Mouse (Mus musculus): Measurements from ENCODE around the gene Sorbs2. TPM values are rescaled to one million over a fixed set of nuclear protein-coding genes. Genes with fewer than 3 reads are reported as not detected.
A peak's percentile ranks its signal among the peaks of the same experiment; 100 is the strongest.

Gene Sorbs2
- polyA plus RNA-seq, 1 experiment from 2014 or later = 32.2 TPM

GRCm38 (mm10) chr8:45780585-45780984, 273.0 kb downstream of the Sorbs2 start:
- Histone ChIP-seq H3K36me3 (ENCODE audit: control insufficient read depth, insufficient read depth, low read length) (no peaks in the 10 kb centered on the region), H3K4me1 (ENCODE audit: control insufficient read depth, insufficient read depth, low read length) (no peaks in the 10 kb centered on the region), H3K4me2 (ENCODE audit: low read depth, low read length) (no peak overlapping the region), H3K9me3 (ENCODE audit: control insufficient read depth, low read length) (no peaks in the 10 kb centered on the region), H3K9ac (ENCODE audit: low read depth, low read length) (no peak overlapping the region), H3K4me3 (ENCODE audit: low read depth, low read length) (no peak overlapping the region), H3K27ac (replicated peaks; ENCODE audit: low read depth, low read length) (no peak overlapping the region), H3K27me3 (replicated peaks; ENCODE audit: control insufficient read depth, insufficient read depth, low read length) (no peaks in the 10 kb centered on the region)
- no peak for ATAC-seq (ENCODE audit: low read depth)
- WGBS = 54% methylated on average over 4 of the region's 4 CpGs
- DNase-seq (ENCODE audit: low spot score) = peak; percentile 90

- no peaks in the 10 kb centered on the region for H3K9me3 ChIP-seq (ENCODE audit: control insufficient read depth, low read length)
- no peak for DNase-seq (ENCODE audit: low spot score)
- no peaks in the 10 kb centered on the region for H3K36me3 ChIP-seq (ENCODE audit: control insufficient read depth, insufficient read depth, low read length)
- no peak overlapping the region for H3K4me2 ChIP-seq (ENCODE audit: low read depth, low read length)
- H3K4me3 ChIP-seq (ENCODE audit: low read depth, low read length) = no peak overlapping the region
- no peaks in the 10 kb centered on the region for H3K27me3 ChIP-seq (replicated peaks; ENCODE audit: control insufficient read depth, insufficient read depth, low read length)
- no peak for ATAC-seq (ENCODE audit: low read depth)
- no peak overlapping the region for H3K27ac ChIP-seq (replicated peaks; ENCODE audit: low read depth, low read length)
- no peak overlapping the region for H3K9ac ChIP-seq (ENCODE audit: low read depth, low read length)
- no peaks in the 10 kb centered on the region for H3K4me1 ChIP-seq (ENCODE audit: control insufficient read depth, insufficient read depth, low read length)
- WGBS = 84% methylated on average over 3 of the region's 3 CpGs
These were observed 281.0 kb downstream of the Sorbs2 start for GRCm38 (mm10) chr8:45788610-45789009.

- no peak overlapping the region for H3K27ac ChIP-seq (replicated peaks; ENCODE audit: low read depth, low read length)
- H3K36me3 ChIP-seq (ENCODE audit: control insufficient read depth, insufficient read depth, low read length) = no peaks in the 10 kb centered on the region
- no peak overlapping the region for H3K4me2 ChIP-seq (ENCODE audit: low read depth, low read length)
- 89% methylated on average over 14 of the region's 14 CpGs for WGBS
- H3K27me3 ChIP-seq (replicated peaks; ENCODE audit: control insufficient read depth, insufficient read depth, low read length) = no peaks in the 10 kb centered on the region
- no peak overlapping the region for H3K9ac ChIP-seq (ENCODE audit: low read depth, low read length)
- no peak for ATAC-seq (ENCODE audit: low read depth)
- no peak overlapping the region for H3K4me3 ChIP-seq (ENCODE audit: low read depth, low read length)
- no peaks in the 10 kb centered on the region for H3K9me3 ChIP-seq (ENCODE audit: control insufficient read depth, low read length)
- no peak for DNase-seq (ENCODE audit: low spot score)
- no peaks in the 10 kb centered on the region for H3K4me1 ChIP-seq (ENCODE audit: control insufficient read depth, insufficient read depth, low read length)
These were observed 287.3 kb downstream of the Sorbs2 start for GRCm38 (mm10) chr8:45794847-45795246.

- no peaks in the 10 kb centered on the region for H3K4me1 ChIP-seq (ENCODE audit: control insufficient read depth, insufficient read depth, low read length)
- ATAC-seq (ENCODE audit: low read depth) (0 out of 2 replicates have a peak, but pooled peaks have one; percentile 33), DNase-seq (ENCODE audit: low spot score) (peak; percentile 26)
- H3K27me3 ChIP-seq (replicated peaks; ENCODE audit: control insufficient read depth, insufficient read depth, low read length) = no peaks in the 10 kb centered on the region
- H3K36me3 ChIP-seq (ENCODE audit: control insufficient read depth, insufficient read depth, low read length) = no peaks in the 10 kb centered on the region
- H3K27ac ChIP-seq (replicated peaks; ENCODE audit: low read depth, low read length) = no peak overlapping the region
- 54% methylated on average over 11 of the region's 11 CpGs for WGBS
- no peak overlapping the region for H3K4me2 ChIP-seq (ENCODE audit: low read depth, low read length)
- no peak overlapping the region for H3K4me3 ChIP-seq (ENCODE audit: low read depth, low read length)
- H3K9ac ChIP-seq (ENCODE audit: low read depth, low read length) = no peak overlapping the region
- H3K9me3 ChIP-seq (ENCODE audit: control insufficient read depth, low read length) = no peaks in the 10 kb centered on the region
These were observed 288.7 kb downstream of the Sorbs2 start for GRCm38 (mm10) chr8:45796331-45796740.

GRCm38 (mm10) chr8:45799517-45799916, 291.9 kb downstream of the Sorbs2 start:
- no peak overlapping the region for H3K9ac ChIP-seq (ENCODE audit: low read depth, low read length)
- peaks cover under 1% of the 10 kb centered on the region; the same call in 1 of the 2 replicates for H3K36me3 ChIP-seq (ENCODE audit: control insufficient read depth, insufficient read depth, low read length)
- no peak for DNase-seq (ENCODE audit: low spot score)
- H3K9me3 ChIP-seq (ENCODE audit: control insufficient read depth, low read length) = no peaks in the 10 kb centered on the region
- H3K4me2 ChIP-seq (ENCODE audit: low read depth, low read length) = no peak overlapping the region
- no peaks in the 10 kb centered on the region for H3K4me1 ChIP-seq (ENCODE audit: control insufficient read depth, insufficient read depth, low read length)
- no peak overlapping the region for H3K27ac ChIP-seq (replicated peaks; ENCODE audit: low read depth, low read length)
- H3K4me3 ChIP-seq (ENCODE audit: low read depth, low read length) = no peak overlapping the region
- no peaks in the 10 kb centered on the region for H3K27me3 ChIP-seq (replicated peaks; ENCODE audit: control insufficient read depth, insufficient read depth, low read length)
- 83% methylated on average over 4 of the region's 4 CpGs for WGBS
- ATAC-seq (ENCODE audit: low read depth) = no peak

GRCm38 (mm10) chr8:45808597-45808996, 301.0 kb downstream of the Sorbs2 start:
- WGBS = 93% methylated on average over 6 of the region's 6 CpGs
- Histone ChIP-seq H3K9ac (ENCODE audit: low read depth, low read length) (no peak overlapping the region), H3K9me3 (ENCODE audit: control insufficient read depth, low read length) (no peaks in the 10 kb centered on the region), H3K36me3 (ENCODE audit: control insufficient read depth, insufficient read depth, low read length) (peaks cover 10% of the 10 kb centered on the region; the same call in 1 of the 2 replicates), H3K27ac (replicated peaks; ENCODE audit: low read depth, low read length) (no peak overlapping the region), H3K4me3 (ENCODE audit: low read depth, low read length) (no peak overlapping the region), H3K27me3 (replicated peaks; ENCODE audit: control insufficient read depth, insufficient read depth, low read length) (no peaks in the 10 kb centered on the region), H3K4me1 (ENCODE audit: control insufficient read depth, insufficient read depth, low read length) (no peaks in the 10 kb centered on the region), H3K4me2 (ENCODE audit: low read depth, low read length) (no peak overlapping the region)
- no peak for DNase-seq (ENCODE audit: low spot score)
- ATAC-seq (ENCODE audit: low read depth) = no peak

- 29% methylated on average over 7 of the region's 7 CpGs for WGBS
- no peak for ATAC-seq (ENCODE audit: low read depth)
- Histone ChIP-seq H3K9me3 (ENCODE audit: control insufficient read depth, low read length) (no peaks in the 10 kb centered on the region), H3K4me3 (ENCODE audit: low read depth, low read length) (no peak overlapping the region), H3K9ac (ENCODE audit: low read depth, low read length) (no peak overlapping the region), H3K36me3 (ENCODE audit: control insufficient read depth, insufficient read depth, low read length) (no peaks in the 10 kb centered on the region), H3K27ac (replicated peaks; ENCODE audit: low read depth, low read length) (no peak overlapping the region), H3K27me3 (replicated peaks; ENCODE audit: control insufficient read depth, insufficient read depth, low read length) (no peaks in the 10 kb centered on the region), H3K4me2 (ENCODE audit: low read depth, low read length) (no peak overlapping the region), H3K4me1 (ENCODE audit: control insufficient read depth, insufficient read depth, low read length) (no peaks in the 10 kb centered on the region)
- peak; percentile 58 for DNase-seq (ENCODE audit: low spot score)
These were observed 309.3 kb downstream of the Sorbs2 start for GRCm38 (mm10) chr8:45816765-45817426.

- Histone ChIP-seq H3K9me3 (ENCODE audit: control insufficient read depth, low read length) (no peaks in the 10 kb centered on the region), H3K4me3 (ENCODE audit: low read depth, low read length) (no peak overlapping the region), H3K27ac (replicated peaks; ENCODE audit: low read depth, low read length) (no peak overlapping the region), H3K9ac (ENCODE audit: low read depth, low read length) (no peak overlapping the region), H3K36me3 (ENCODE audit: control insufficient read depth, insufficient read depth, low read length) (no peaks in the 10 kb centered on the region), H3K4me1 (ENCODE audit: control insufficient read depth, insufficient read depth, low read length) (no peaks in the 10 kb centered on the region), H3K27me3 (replicated peaks; ENCODE audit: control insufficient read depth, insufficient read depth, low read length) (no peaks in the 10 kb centered on the region), H3K4me2 (ENCODE audit: low read depth, low read length) (no peak overlapping the region)
- DNase-seq (ENCODE audit: low spot score) (peak; percentile 57), ATAC-seq (ENCODE audit: low read depth) (no peak)
- WGBS = 63% methylated on average over 5 of the region's 5 CpGs
These were observed 314.1 kb downstream of the Sorbs2 start for GRCm38 (mm10) chr8:45821650-45822049.

GRCm38 (mm10) chr8:45829985-45830548, 322.5 kb downstream of the Sorbs2 start:
- Histone ChIP-seq H3K27ac (replicated peaks; ENCODE audit: low read depth, low read length) (no peak overlapping the region), H3K9me3 (ENCODE audit: control insufficient read depth, low read length) (no peaks in the 10 kb centered on the region), H3K27me3 (replicated peaks; ENCODE audit: control insufficient read depth, insufficient read depth, low read length) (no peaks in the 10 kb centered on the region), H3K9ac (ENCODE audit: low read depth, low read length) (no peak overlapping the region), H3K36me3 (ENCODE audit: control insufficient read depth, insufficient read depth, low read length) (no peaks in the 10 kb centered on the region), H3K4me3 (ENCODE audit: low read depth, low read length) (no peak overlapping the region), H3K4me2 (ENCODE audit: low read depth, low read length) (no peak overlapping the region), H3K4me1 (ENCODE audit: control insufficient read depth, insufficient read depth, low read length) (no peaks in the 10 kb centered on the region)
- 87% methylated on average over 2 of the region's 2 CpGs for WGBS
- ATAC-seq (ENCODE audit: low read depth) (peak; percentile 71), DNase-seq (ENCODE audit: low spot score) (no peak)
